Mouse (Mus musculus): ENCODE results near the gene Cap1. TPM values are rescaled to one million over a fixed set of nuclear protein-coding genes. Genes with fewer than 3 reads are reported as not detected.

Gene Cap1
- polyA plus RNA-seq, 1 experiment from 2014 or later = 73.9 TPM

- H3K4me3 ChIP-seq = peak overlapping the region; percentile 88
- no peaks in the 10 kb centered on the region for H3K9me3 ChIP-seq
- WGBS = 70% methylated on average over 2 of the region's 2 CpGs
- peaks cover 25% of the 10 kb centered on the region for H3K4me1 ChIP-seq
- H3K27me3 ChIP-seq (replicated peaks; ENCODE audit: low read depth, poor library complexity, severe bottlenecking) = no peaks in the 10 kb centered on the region
- DNase-seq (ENCODE audit: low spot score) = no peak
- H3K36me3 ChIP-seq (replicated peaks) = no peaks in the 10 kb centered on the region
- H3K27ac ChIP-seq (replicated peaks) = no peak overlapping the region
Observed at GRCm38 (mm10) chr4:122884051-122884450, 1.8 kb downstream of the Cap1 start.

- H3K27me3 ChIP-seq (replicated peaks; ENCODE audit: low read depth, poor library complexity, severe bottlenecking) = no peaks in the 10 kb centered on the region
- H3K36me3 ChIP-seq (replicated peaks) = no peaks in the 10 kb centered on the region
- peaks cover 25% of the 10 kb centered on the region for H3K4me1 ChIP-seq
- WGBS = 90% methylated on average over 3 of the region's 3 CpGs
- H3K9me3 ChIP-seq = no peaks in the 10 kb centered on the region
- no peak overlapping the region for H3K4me3 ChIP-seq
- H3K27ac ChIP-seq (replicated peaks) = no peak overlapping the region
- no peak for DNase-seq (ENCODE audit: low spot score)
Observed at GRCm38 (mm10) chr4:122883294-122883693, 2.6 kb downstream of the Cap1 start.

GRCm38 (mm10) chr4:122882544-122882943 is 3.3 kb downstream of the Cap1 start:
- WGBS = 84% methylated on average over 3 of the region's 3 CpGs
- Histone ChIP-seq H3K4me3 (no peak overlapping the region), H3K36me3 (replicated peaks) (no peaks in the 10 kb centered on the region), H3K27me3 (replicated peaks; ENCODE audit: low read depth, poor library complexity, severe bottlenecking) (no peaks in the 10 kb centered on the region), H3K4me1 (peaks cover 25% of the 10 kb centered on the region), H3K27ac (replicated peaks) (no peak overlapping the region), H3K9me3 (no peaks in the 10 kb centered on the region)
- DNase-seq (ENCODE audit: low spot score) = no peak

- WGBS = 92% methylated on average over 2 of the region's 2 CpGs
- no peak overlapping the region for H3K4me3 ChIP-seq
- no peak overlapping the region for H3K27ac ChIP-seq (replicated peaks)
- H3K9me3 ChIP-seq = no peaks in the 10 kb centered on the region
- H3K4me1 ChIP-seq = peaks cover under 1% of the 10 kb centered on the region; the same call in 1 of the 2 replicates
- no peak for DNase-seq (ENCODE audit: low spot score)
- H3K27me3 ChIP-seq (replicated peaks; ENCODE audit: low read depth, poor library complexity, severe bottlenecking) = no peaks in the 10 kb centered on the region
- H3K36me3 ChIP-seq (replicated peaks) = no peaks in the 10 kb centered on the region
Observed at GRCm38 (mm10) chr4:122878333-122879070, 7.4 kb downstream of the Cap1 start.

GRCm38 (mm10) chr4:122873512-122873911 is 12.3 kb downstream of the Cap1 start:
- Histone ChIP-seq H3K36me3 (replicated peaks) (peaks cover 41% of the 10 kb centered on the region), H3K27me3 (replicated peaks; ENCODE audit: low read depth, poor library complexity, severe bottlenecking) (no peaks in the 10 kb centered on the region), H3K9me3 (no peaks in the 10 kb centered on the region), H3K4me1 (no peaks in the 10 kb centered on the region), H3K27ac (replicated peaks) (no peak overlapping the region), H3K4me3 (no peak overlapping the region)
- DNase-seq (ENCODE audit: low spot score) = no peak
- 92% methylated on average over 4 of the region's 4 CpGs for WGBS

- H3K27me3 ChIP-seq (replicated peaks; ENCODE audit: low read depth, poor library complexity, severe bottlenecking) = no peaks in the 10 kb centered on the region
- no peaks in the 10 kb centered on the region for H3K9me3 ChIP-seq
- peaks cover 46% of the 10 kb centered on the region for H3K36me3 ChIP-seq (replicated peaks)
- H3K4me3 ChIP-seq = no peak overlapping the region
- no peak overlapping the region for H3K27ac ChIP-seq (replicated peaks)
- no peak for DNase-seq (ENCODE audit: low spot score)
- H3K4me1 ChIP-seq = no peaks in the 10 kb centered on the region
- 89% methylated on average over 5 of the region's 5 CpGs for WGBS
Observed at GRCm38 (mm10) chr4:122873003-122873402, 12.9 kb downstream of the Cap1 start.

GRCm38 (mm10) chr4:122871989-122872388 is 13.9 kb downstream of the Cap1 start:
- no peak overlapping the region for H3K4me3 ChIP-seq
- no peak overlapping the region for H3K27ac ChIP-seq (replicated peaks)
- no peak for DNase-seq (ENCODE audit: low spot score)
- H3K36me3 ChIP-seq (replicated peaks) = peaks cover 51% of the 10 kb centered on the region
- 91% methylated on average over 2 of the region's 2 CpGs for WGBS
- no peaks in the 10 kb centered on the region for H3K9me3 ChIP-seq
- H3K27me3 ChIP-seq (replicated peaks; ENCODE audit: low read depth, poor library complexity, severe bottlenecking) = no peaks in the 10 kb centered on the region
- no peaks in the 10 kb centered on the region for H3K4me1 ChIP-seq

- H3K4me1 ChIP-seq = no peaks in the 10 kb centered on the region
- no peak overlapping the region for H3K4me3 ChIP-seq
- no peaks in the 10 kb centered on the region for H3K9me3 ChIP-seq
- no peaks in the 10 kb centered on the region for H3K27me3 ChIP-seq (replicated peaks; ENCODE audit: low read depth, poor library complexity, severe bottlenecking)
- no peak overlapping the region for H3K27ac ChIP-seq (replicated peaks)
- peaks cover 56% of the 10 kb centered on the region for H3K36me3 ChIP-seq (replicated peaks)
- WGBS = 92% methylated on average over 11 of the region's 11 CpGs
- DNase-seq (ENCODE audit: low spot score) = no peak
Observed at GRCm38 (mm10) chr4:122871269-122871668, 14.6 kb downstream of the Cap1 start.

- WGBS = 89% methylated on average over 5 of the region's 5 CpGs
- DNase-seq (ENCODE audit: low spot score) = no peak
- H3K4me1 ChIP-seq = no peaks in the 10 kb centered on the region
- no peak overlapping the region for H3K27ac ChIP-seq (replicated peaks)
- H3K27me3 ChIP-seq (replicated peaks; ENCODE audit: low read depth, poor library complexity, severe bottlenecking) = no peaks in the 10 kb centered on the region
- no peak overlapping the region for H3K4me3 ChIP-seq
- no peaks in the 10 kb centered on the region for H3K9me3 ChIP-seq
- H3K36me3 ChIP-seq (replicated peaks) = peaks cover 61% of the 10 kb centered on the region
Observed at GRCm38 (mm10) chr4:122870741-122871140, 15.1 kb downstream of the Cap1 start.

GRCm38 (mm10) chr4:122870027-122870426 is 15.8 kb downstream of the Cap1 start:
- H3K4me3 ChIP-seq = no peak overlapping the region

GRCm38 (mm10) chr4:122868041-122868440 is 17.8 kb downstream of the Cap1 start:
- Histone ChIP-seq H3K9me3 (no peaks in the 10 kb centered on the region), H3K27ac (replicated peaks) (no peak overlapping the region), H3K4me3 (no peak overlapping the region), H3K4me1 (no peaks in the 10 kb centered on the region), H3K27me3 (replicated peaks; ENCODE audit: low read depth, poor library complexity, severe bottlenecking) (no peaks in the 10 kb centered on the region), H3K36me3 (replicated peaks) (peaks cover 88% of the 10 kb centered on the region)
- 98% methylated on average over 1 of the region's 1 CpGs for WGBS
- no peak for DNase-seq (ENCODE audit: low spot score)

More at GRCm38 (mm10) chr4:122870027-122870426, 15.8 kb downstream of the Cap1 start:
- no peaks in the 10 kb centered on the region for H3K4me1 ChIP-seq
- H3K27ac ChIP-seq (replicated peaks) = no peak overlapping the region
- H3K36me3 ChIP-seq (replicated peaks) = peaks cover 69% of the 10 kb centered on the region
- DNase-seq (ENCODE audit: low spot score) = no peak
- no peaks in the 10 kb centered on the region for H3K27me3 ChIP-seq (replicated peaks; ENCODE audit: low read depth, poor library complexity, severe bottlenecking)
- no peaks in the 10 kb centered on the region for H3K9me3 ChIP-seq

- H3K27me3 ChIP-seq (replicated peaks; ENCODE audit: low read depth, poor library complexity, severe bottlenecking) = no peaks in the 10 kb centered on the region
- H3K4me1 ChIP-seq = no peaks in the 10 kb centered on the region
- no peaks in the 10 kb centered on the region for H3K9me3 ChIP-seq
- H3K27ac ChIP-seq (replicated peaks) = no peak overlapping the region
- peaks cover 90% of the 10 kb centered on the region for H3K36me3 ChIP-seq (replicated peaks)
- no peak for DNase-seq (ENCODE audit: low spot score)
- H3K4me3 ChIP-seq = no peak overlapping the region
- WGBS = 95% methylated on average over 4 of the region's 4 CpGs
Observed at GRCm38 (mm10) chr4:122861836-122862235, 24.0 kb downstream of the Cap1 start.

- 77% methylated on average over 6 of the region's 6 CpGs for WGBS
- H3K4me3 ChIP-seq = no peak overlapping the region
- peaks cover 91% of the 10 kb centered on the region for H3K36me3 ChIP-seq (replicated peaks)
- DNase-seq (ENCODE audit: low spot score) = no peak
- no peaks in the 10 kb centered on the region for H3K4me1 ChIP-seq
- no peaks in the 10 kb centered on the region for H3K9me3 ChIP-seq
- H3K27me3 ChIP-seq (replicated peaks; ENCODE audit: low read depth, poor library complexity, severe bottlenecking) = no peaks in the 10 kb centered on the region
- H3K27ac ChIP-seq (replicated peaks) = no peak overlapping the region
Observed at GRCm38 (mm10) chr4:122859096-122859674, 26.7 kb downstream of the Cap1 start.
